Mouse (Mus musculus) small intestine, adult 2 months (tissue): Measurements from ENCODE around the gene Map7d3.

Source experiments
- CTCF ChIP-seq: fragments of 200-500 bp; IDR thresholded peaks from 2 replicates; pipeline ENCODE4 v1.5.1; 2012; ENCODE audit warnings: low read depth, mild to moderate bottlenecking, control low read depth, inconsistent platforms, low read length, moderate library complexity, mixed read lengths; ENCODE audit not compliant: insufficient replicate concordance, insufficient read length; ENCODE audit errors: extremely low read depth
- POLR2A ChIP-seq: fragments of 200-500 bp; IDR thresholded peaks from 2 replicates; pipeline ENCODE4 v1.6.1; 2012; ENCODE audit warnings: low read depth, mild to moderate bottlenecking, control low read depth, inconsistent platforms, low read length, moderate library complexity

- TF ChIP-seq CTCF (no peak), POLR2A (no peak)
Observed at GRCm38 (mm10) chrX:56769838-56770237, 52.3 kb downstream of the Map7d3 start.
